Mouse (Mus musculus): ENCODE results near the gene Slc17a9.

DNA sequence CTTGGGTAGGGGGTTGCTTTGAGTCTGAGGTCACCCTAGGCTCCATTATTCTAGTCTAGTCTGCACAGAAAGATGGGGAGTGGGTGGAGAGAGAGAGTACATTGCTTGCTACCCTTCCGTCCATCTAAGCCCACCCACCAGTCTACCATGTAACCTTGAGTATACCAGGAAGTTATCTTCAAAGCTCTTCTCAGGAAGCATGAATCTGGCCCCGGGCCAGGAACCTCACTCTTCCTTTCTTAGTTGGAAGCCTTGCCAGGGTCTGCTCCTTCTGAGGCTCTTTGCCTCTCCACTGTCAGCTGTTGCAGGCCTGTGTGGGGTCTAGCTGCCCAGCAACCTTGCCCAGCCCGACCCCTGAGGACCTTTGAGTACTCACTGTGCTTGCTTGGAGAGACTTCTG lies 6.0 kb downstream of the Slc17a9 start:
- no peak for TF ChIP-seq POLR2A (IDR thresholded peaks at IDR 0.05; ENCODE audit: control insufficient read depth, extremely low read depth, insufficient read depth, low read length, poor library complexity)
- TF ChIP-seq CTCF (IDR thresholded peaks at IDR 0.05; ENCODE audit: borderline replicate concordance, control insufficient read depth, extremely low read depth, insufficient read depth, low read length, poor library complexity) = no peak

Measured in thymus, adult 2 months (tissue).